Mouse (Mus musculus) T-helper 17 cell (primary cell): Measurements from ENCODE around the gene Otx1.

Source experiments
- in situ Hi-C, 2 experiments: fragments of 300-600 bp; cut with MboI, MseI; formaldehyde crosslinking; loops; 1 replicate in 1 of 2; 2 replicates in 1 of 2; pipeline ENCODE4 v1.15.1; 2025; ENCODE audit warnings: high pct_unique_total_duplicates in 2 of 2

Otx1 gene

DNA sequence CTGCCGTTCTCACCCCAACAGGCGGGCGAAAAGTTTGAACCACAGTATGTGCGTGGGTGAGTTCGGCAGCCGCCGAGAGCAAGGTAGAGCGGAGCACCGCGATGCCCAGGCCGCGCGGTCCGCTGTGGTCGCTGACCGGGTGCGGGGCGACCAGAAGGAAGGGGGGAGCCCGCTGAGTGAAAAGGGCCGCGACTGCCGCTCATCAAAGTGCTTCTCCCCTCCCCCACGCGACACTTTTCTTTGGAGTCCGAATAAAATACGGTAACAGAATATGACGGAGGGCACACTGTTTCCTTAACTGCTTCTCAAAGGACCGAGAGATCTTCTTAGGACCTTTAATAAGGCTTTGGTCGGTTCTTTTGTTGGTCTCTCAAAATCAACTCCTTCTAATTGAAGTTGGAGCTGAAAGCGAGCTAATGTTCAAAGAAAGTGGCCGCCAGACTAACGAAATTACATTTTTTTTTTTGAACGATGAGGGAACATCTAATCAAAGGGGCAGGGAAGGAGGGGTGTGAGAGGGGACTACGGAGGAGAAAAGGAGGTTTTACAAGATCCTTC is at the start of gene Otx1:
Gene Otx1, minus strand, starts transcription at position 115 of the 558 bp plus-strand sequence.
- in situ Hi-C loops: loop anchor here in 1 of 2 experiments (10.0 to 25.0 kb wide), 2 partner anchors 282 to 934 kb away; no protein-coding TSS in a partner anchor

DNA sequence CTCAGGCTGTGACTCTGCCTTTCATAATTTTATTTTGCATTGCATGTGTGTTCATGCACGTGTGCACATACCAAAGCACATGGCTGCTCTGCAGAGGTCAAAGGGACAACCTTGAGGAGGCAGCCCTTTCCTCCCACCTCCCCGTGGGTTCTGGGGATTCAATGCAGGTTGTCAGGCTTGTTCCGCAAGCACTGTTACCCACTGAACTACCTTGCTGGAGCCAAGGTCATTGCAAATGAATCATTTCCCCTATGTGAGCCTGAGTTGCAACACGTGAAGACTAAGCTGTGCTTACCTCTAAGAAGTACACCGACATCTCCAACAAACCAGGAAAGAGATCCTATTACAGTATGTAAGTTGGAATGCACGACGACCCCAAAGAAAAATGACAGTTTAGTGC is 48.2 kb upstream of the Otx1 start:
- in situ Hi-C loops: no loop called here

- in situ Hi-C loops: no loop called here
Observed at GRCm38 (mm10) chr11:22039854-22040426, 37.2 kb upstream of the Otx1 start.

- in situ Hi-C loops: no loop called here
Observed at GRCm38 (mm10) chr11:22034564-22035105, 31.9 kb upstream of the Otx1 start.

- in situ Hi-C loops: no loop called here
Observed at GRCm38 (mm10) chr11:22033582-22033981, 30.9 kb upstream of the Otx1 start.

- in situ Hi-C loops: loop anchor here in 1 of 2 experiments (25.0 kb wide), 1 partner anchor 917 kb away; no protein-coding TSS in a partner anchor
Observed at GRCm38 (mm10) chr11:22020602-22021001, 17.9 kb upstream of the Otx1 start.

GRCm38 (mm10) chr11:22017444-22017843 is 14.7 kb upstream of the Otx1 start:
- in situ Hi-C loops: loop anchor here in 1 of 2 experiments (25.0 kb wide), 1 partner anchor 920 kb away; no protein-coding TSS in a partner anchor

GRCm38 (mm10) chr11:22016341-22016740 is 13.6 kb upstream of the Otx1 start:
- in situ Hi-C loops: loop anchor here in 1 of 2 experiments (25.0 kb wide), 1 partner anchor 921 kb away; no protein-coding TSS in a partner anchor

GRCm38 (mm10) chr11:22008817-22009216 is 6.1 kb upstream of the Otx1 start:
- in situ Hi-C loops: loop anchor here in 1 of 2 experiments (10.0 to 25.0 kb wide), 2 partner anchors 276 to 928 kb away; no protein-coding TSS in a partner anchor

DNA sequence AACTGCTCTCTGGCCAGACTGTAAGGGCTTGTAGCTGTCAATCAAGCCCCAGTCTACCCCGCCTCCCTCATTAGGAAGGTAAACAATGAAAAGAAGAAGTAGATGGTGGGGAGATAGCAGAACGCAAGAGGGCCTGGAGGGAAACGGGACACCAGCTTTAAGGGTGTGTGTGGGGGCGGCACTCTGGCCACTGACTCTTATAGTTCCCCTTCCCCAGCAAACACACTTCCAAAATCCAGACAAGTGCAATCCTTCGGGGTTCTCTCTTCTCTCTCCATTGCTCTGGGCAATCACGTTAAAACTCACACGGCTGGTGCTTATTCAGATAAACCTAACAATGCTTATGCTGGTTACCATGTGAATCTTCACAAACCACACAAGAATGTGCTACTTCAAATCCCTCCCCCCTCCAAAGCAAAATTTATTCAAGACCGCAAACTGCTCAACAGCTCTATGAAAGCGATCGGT is 5.5 kb upstream of the Otx1 start:
- in situ Hi-C loops: loop anchor here in 1 of 2 experiments (10.0 to 25.0 kb wide), 2 partner anchors 277 to 929 kb away; no protein-coding TSS in a partner anchor

DNA sequence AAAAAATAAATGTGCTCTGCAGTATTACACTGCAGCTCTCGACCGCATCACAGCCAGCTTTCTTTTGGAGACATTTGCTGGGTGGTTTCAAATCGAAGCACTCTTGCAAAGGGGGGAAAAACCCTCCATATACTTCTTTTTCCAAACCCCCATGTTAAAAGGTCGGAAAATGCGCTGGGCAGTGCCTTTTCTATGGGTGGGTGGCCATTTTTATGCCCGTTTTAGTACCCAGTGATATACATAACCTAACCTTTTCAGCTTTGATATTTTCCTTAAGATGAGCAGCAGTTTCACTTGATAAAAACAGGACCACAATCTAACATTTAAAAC is 5.0 kb upstream of the Otx1 start:
- in situ Hi-C loops: loop anchor here in 1 of 2 experiments (10.0 to 25.0 kb wide), 2 partner anchors 277 to 930 kb away; no protein-coding TSS in a partner anchor

GRCm38 (mm10) chr11:22007088-22007780 is 4.5 kb upstream of the Otx1 start:
- in situ Hi-C loops: loop anchor here in 1 of 2 experiments (10.0 to 25.0 kb wide), 2 partner anchors 278 to 930 kb away; no protein-coding TSS in a partner anchor

DNA sequence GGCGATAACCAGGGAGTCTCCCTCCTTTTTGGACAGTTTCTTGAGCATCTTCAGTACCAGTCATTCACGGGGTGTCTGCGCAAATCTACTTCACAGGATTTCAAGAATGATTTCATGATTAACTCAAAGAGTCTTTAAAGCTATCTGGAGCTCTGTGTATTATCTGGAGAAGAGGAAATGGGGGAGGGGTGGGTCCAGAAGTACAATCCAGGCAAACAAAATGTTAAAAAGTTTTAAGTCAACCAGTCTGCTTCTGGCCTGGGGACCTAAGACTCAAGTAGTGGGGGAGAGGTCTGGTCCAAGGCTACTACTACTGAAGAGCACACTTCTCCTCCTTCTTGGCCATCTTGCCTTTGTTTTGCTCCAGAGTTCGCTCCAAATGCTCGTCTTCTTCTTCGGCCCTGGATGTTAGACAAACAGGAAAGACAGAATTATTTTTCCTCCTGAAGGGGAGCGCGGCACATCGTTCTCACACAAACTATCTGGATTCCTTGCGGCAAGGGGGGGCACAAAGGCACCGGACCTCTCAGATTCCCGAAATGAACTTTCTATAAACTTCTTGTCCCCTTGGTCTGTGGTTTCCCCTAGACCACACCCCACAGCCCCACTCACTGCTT is 3.9 kb upstream of the Otx1 start:
- in situ Hi-C loops: loop anchor here in 1 of 2 experiments (10.0 to 25.0 kb wide), 2 partner anchors 278 to 931 kb away; no protein-coding TSS in a partner anchor

GRCm38 (mm10) chr11:22005281-22005870 is 2.7 kb upstream of the Otx1 start:
- in situ Hi-C loops: loop anchor here in 1 of 2 experiments (10.0 to 25.0 kb wide), 2 partner anchors 279 to 932 kb away; no protein-coding TSS in a partner anchor

GRCm38 (mm10) chr11:22004331-22004841 is 1.7 kb upstream of the Otx1 start:
- in situ Hi-C loops: loop anchor here in 1 of 2 experiments (10.0 to 25.0 kb wide), 2 partner anchors 280 to 933 kb away; no protein-coding TSS in a partner anchor

- in situ Hi-C loops: loop anchor here in 1 of 2 experiments (10.0 to 25.0 kb wide), 2 partner anchors 281 to 934 kb away; no protein-coding TSS in a partner anchor
Observed at GRCm38 (mm10) chr11:22003341-22003981, 764 bp upstream of the Otx1 start.

DNA sequence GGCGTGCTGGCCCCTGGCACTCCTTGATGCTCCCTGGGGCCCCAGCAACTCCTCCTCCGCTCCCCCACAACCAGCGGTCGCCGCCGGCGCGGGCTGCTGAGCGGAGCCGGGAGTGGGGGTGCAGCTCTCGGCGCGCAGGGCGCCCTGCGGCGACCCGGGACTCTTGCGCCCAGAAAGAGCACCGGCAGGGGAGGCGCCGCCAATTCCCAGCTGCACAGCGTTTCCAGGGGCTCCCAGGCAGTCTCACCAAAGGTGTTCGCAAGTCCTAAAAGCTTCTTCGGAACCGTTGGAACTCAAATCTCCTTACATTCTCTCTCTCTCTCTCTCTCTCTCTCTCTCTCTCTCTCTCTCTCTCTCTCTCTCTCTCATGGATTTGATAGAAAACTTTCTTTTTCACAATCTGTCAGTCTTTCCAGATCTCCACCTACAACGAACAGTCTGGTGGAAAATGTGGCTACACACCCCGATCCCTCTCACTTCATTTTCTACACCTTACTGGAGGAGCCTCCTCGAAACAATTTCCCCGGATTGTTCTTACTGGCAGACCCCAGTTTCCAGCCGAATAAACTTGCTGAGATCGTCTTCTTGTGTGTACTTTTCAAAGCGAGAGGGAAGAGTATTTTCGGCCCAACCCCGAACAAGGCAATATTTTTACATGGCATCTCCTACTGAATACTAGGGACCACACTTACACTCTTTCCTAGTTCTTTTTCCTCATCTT is 475 bp downstream of the Otx1 start:
- in situ Hi-C loops: loop anchor here in 1 of 2 experiments (10.0 to 25.0 kb wide), 2 partner anchors 283 to 935 kb away; no protein-coding TSS in a partner anchor

DNA sequence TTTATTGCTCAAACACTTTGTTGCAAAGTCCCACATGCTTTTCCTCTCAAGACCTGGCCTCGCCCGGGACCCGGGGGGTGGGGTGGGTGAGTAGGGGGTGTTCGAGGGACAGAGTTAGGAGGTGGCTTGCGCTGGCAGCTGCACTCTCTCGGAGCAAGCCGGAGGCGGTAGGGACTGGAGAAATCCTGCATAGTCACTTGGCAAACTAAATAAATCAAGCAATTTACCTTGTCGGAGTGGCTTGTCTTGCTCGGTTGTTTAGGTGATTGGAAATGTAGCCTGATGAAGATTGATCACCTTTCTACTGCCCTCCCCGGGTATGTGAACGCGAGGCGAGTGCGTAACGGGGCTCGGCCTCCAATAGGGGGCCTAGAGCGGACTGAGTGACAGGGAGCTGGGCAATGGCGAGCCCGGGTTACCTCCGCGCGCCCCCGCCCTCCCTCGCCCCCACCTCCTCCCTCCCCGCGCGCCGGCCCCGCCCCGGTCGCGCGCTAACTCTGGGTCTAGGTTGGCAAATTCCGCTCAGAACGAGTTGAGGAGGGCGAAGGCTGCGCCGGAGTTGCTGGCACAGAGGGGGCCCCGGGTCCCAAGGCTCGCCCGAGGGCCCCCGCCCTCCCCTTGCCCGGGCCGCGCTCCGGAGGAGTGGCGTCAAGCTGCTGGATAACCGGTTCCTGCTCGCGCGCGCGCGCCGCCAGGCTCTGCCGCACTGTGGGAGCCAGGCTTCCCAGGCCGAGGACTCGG is 1.2 kb downstream of the Otx1 start:
- in situ Hi-C loops: loop anchor here in 1 of 2 experiments (10.0 to 25.0 kb wide), 2 partner anchors 283 to 936 kb away; no protein-coding TSS in a partner anchor
